Mouse (Mus musculus): ENCODE data around the gene Atp6v0a1. TPM values are rescaled to one million over a fixed set of nuclear protein-coding genes. Genes with fewer than 3 reads are reported as not detected.
"Not testable (repeated sequence)": the region's sequence is repeated elsewhere in the genome, so short reads cannot be mapped to it uniquely, and the experiment has no call there.

Gene Atp6v0a1
- total RNA-seq, 2 experiments from 2014 or later: 87.1 to 92.2 TPM

DNA sequence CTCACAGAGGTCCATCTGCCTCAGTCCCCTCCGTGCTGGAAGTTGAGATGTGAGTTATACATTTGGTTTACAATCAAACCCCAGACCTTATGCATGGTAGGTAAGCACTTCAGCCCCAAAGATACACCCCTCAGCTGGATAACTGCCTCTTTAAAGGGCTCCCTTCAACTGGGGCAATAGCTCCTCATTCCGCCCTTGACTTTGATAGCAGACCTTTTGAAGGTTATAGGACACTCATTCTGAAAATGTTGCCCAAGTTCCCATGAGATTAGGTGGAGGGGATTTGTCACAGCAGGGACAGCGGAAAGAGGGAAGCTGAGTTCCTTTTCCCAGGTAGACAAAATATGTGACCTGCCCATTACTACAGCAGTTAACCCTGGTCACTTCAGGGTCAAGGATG lies 28.0 kb upstream of the Atp6v0a1 start:
- DNase-seq: no peak

DNA sequence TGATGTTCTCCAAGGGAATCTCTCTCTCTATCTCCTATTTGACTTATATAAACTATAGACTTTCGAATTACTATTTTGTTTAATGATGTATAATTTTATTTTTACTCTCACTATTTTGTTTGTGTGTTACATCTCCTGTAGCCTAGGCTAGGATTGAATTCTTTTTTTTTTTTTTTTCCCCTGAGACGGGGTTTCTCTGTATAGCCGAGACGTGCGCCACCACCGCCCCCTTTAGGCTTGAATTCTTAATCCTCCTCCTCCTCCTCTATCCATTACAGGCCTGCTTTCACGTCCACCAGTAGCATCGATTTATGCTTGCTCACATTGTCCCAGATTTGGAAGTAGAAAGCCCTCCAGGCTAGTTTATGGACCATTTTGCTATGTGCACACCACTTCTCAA lies 27.2 kb upstream of the Atp6v0a1 start:
- DNase-seq: no peak

DNA sequence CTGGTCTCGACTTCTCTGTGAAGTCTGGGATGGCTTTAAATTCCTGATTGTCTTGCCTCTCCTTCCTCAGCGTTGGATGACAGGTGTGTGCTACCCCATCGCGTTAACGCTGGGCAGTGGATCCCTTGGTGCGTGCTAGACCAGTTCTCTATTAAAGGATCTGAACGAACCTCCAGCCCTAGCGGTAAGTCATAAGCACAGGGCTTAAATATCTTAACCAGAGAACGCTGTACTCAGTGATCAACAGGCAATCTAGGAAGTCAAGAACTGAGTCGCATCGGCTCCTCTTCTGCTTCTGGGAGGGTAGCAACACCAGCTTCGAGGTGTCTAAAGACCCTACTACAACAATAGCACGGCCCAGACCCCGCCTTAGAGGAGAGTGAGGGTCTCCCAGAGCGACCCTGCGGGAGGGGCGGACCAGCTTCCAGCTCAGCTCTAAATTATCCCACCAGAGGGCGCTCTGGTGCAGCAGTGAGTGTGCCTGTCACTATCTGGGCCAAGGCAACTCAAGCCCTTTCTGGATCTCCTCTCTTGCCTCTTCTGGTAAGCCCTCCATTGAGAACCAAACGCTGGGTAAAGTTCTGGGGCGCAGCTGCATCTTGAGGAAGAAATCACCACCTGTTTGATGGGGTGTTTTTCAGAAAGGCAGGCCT lies 26.0 kb upstream of the Atp6v0a1 start:
- peak; percentile 83 to 95 for DNase-seq

DNA sequence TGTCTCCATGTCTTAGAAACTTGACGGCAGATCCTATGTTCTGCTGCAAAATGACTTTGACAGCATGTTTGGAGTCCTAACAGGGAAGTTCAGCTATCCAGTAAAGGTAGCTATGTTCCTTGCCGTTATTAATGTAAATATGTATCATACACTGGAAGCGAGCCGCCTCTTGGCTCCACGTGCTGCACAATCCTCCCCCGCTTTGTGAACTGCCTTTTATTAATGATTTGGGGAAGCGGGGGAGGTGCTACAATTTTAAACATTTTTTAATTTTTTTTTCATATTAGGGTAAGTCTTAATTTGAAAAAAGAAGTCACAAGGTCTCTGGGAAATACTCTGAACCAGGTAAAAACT lies 25.5 kb upstream of the Atp6v0a1 start:
- DNase-seq: no peak

GRCm38 (mm10) chr11:100985607-100986006 lies 23.6 kb upstream of the Atp6v0a1 start:
- DNase-seq: no peak

DNA sequence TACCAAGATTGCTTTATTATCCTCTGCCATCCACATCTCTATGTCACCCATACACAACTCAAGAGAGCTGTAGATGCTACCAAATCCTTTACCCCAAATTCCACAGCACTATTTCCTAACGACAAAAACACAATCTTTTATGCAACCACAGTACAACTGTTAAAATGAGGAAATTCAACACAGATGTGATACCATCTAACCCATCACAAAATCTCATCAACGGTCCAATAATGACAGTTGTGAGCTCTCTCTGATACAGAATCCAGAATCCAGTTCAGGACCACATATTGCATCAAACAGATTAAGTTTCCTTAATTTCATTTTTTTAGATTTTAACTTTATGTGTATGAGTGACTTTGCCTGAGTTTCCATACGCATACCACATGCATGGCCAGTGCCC lies 20.6 kb upstream of the Atp6v0a1 start:
- DNase-seq: no peak

GRCm38 (mm10) chr11:100989666-100990065 lies 19.6 kb upstream of the Atp6v0a1 start:
- DNase-seq: no peak

GRCm38 (mm10) chr11:100991027-100991534 lies 18.2 kb upstream of the Atp6v0a1 start:
- no peak for DNase-seq

- no peak for DNase-seq
Measured at GRCm38 (mm10) chr11:100993437-100993836, 15.8 kb upstream of the Atp6v0a1 start.

DNA sequence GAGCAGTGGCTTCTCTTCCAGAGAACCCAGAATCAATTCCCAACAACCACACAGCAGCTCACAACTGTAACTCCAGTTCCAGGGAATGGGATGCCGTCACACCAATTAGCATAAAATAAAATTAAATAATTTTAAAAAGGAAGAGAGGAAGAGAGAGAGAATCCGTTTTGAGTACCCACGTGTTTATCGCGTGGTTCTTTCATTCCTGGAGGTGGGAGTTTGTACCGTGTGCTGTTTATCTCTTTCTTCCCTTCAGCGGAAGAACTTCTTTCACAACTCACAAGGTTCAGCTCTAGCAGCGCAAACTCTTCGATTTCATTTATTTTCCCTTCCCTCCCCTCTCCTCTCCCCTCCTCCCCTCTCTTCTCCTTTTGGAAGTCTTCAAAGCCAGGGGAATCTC lies 15.0 kb upstream of the Atp6v0a1 start:
- DNase-seq: no peak

DNA sequence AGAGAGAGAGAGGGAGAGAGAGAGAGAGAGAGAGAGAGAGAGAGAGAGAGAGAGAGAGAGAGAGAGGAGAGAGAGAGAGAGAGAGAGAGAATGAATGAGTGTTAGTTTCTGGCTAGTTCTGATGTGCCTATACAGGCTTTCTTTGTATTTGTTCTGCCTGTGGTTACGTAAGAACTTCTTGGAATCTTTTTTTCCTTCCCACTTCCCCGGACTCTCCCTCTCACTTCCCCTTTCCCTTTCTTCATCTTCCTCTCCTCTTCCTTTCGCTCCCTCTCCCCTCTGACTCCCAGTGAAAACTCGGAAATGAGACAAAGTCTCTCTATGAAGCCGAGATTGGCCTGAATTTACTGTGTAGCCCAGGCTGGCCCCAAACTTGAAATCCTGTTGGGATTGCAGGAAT lies 14.6 kb upstream of the Atp6v0a1 start:
- DNase-seq: no peak

GRCm38 (mm10) chr11:100996501-100996900 lies 12.8 kb upstream of the Atp6v0a1 start:
- no peak for DNase-seq

DNA sequence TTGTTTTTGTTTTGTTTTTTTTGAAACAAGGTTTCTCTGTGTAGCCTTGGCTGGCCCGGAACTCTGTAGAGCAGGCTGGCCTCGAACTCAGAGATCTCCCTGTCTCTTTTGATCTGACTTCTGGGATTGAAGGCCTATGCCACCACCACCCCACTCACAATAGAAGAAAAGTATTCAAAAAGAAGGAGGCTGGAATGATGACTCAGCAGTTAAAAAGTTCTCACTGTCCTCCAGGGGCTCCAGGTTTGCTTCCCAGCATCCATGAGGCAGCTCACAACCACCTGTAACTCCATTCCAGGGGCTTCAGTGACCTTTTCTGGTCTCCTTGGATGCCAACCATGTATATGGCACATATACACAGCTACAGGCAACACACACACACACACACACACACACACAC lies 10.4 kb upstream of the Atp6v0a1 start:
- no peak for DNase-seq

GRCm38 (mm10) chr11:100999254-100999653 lies 10.0 kb upstream of the Atp6v0a1 start:
- no peak for DNase-seq

DNA sequence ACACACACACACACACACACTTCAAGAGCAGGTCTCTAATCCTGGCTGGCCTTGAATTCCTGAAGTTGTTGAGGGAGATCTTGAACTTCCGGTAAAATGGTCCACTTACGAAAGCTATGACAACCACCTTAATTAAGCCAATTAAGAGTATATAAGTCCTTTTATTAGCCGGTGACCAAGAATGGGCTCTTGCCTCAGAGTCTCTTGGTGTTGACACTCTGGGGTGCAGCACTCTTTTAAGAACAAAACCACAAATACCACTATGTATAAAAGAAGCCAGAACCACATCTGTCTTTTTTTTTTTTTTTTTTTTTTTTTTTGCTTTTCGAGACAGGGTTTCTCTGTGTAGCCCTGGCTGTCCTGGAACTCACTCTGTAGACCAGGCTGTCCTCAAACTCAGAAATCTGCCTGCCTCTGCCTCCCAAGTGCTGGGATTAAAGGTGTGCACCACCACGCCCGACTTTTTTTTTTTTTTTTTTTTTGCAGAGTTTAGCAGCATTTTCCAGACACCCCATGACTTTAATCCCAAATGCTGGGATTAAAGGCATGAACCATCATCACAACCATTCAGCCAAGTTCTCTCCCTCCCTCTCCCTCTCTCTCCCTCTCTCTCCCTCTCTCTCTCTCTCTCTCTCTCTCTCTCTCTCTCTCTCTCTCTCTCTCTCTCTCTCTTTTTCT lies 7.2 kb upstream of the Atp6v0a1 start:
- DNase-seq: not testable (repeated sequence)

- DNase-seq: no peak
Measured at GRCm38 (mm10) chr11:101003025-101003685, 6.1 kb upstream of the Atp6v0a1 start.

- peak; percentile 73 to 85 for DNase-seq
Measured at GRCm38 (mm10) chr11:101008206-101009045, 826 bp upstream of the Atp6v0a1 start.

DNA sequence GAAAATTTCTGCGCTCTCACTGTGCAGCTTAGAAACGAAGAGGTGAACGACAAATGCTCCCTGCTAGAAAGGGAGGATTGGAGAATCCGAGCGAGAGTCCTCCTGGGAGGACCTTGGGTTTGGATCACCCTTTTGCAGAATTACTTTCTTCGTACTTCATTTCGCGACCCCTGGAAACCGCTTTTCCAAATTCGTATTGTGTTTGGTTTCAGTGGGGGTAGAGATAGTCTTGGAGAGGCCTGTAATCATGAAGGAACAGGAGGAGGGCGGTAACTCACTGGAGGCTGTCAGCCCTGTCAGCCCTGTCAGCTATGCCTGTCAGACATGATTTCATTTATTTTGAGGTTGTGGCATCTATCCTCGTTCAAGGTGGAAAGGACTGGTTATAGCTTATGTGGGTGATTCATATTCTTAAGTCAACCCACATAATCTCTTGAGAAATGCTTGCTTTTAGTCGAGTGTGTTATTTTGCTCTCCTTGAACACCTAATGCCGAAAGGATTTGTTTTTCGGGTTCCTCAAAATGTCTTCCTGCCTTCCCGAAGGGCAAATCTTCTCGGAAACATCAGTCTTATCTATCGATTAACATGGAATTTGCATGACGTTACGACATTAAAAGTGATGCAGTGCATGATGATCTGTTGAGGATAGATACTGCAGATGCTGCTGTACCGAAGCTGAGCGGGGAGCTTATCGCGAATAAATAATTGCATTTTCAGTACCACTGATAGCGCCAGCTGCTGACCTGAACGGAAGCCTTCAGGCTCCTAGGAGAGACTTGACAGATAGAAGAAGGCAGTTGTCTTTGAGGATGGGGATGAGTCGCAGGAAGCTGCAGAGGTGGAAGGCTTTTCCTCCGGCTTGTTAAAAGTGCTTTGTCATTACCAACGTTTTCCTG lies 884 bp downstream of the Atp6v0a1 start:
- DNase-seq: peak; percentile 22 to 55

DNA sequence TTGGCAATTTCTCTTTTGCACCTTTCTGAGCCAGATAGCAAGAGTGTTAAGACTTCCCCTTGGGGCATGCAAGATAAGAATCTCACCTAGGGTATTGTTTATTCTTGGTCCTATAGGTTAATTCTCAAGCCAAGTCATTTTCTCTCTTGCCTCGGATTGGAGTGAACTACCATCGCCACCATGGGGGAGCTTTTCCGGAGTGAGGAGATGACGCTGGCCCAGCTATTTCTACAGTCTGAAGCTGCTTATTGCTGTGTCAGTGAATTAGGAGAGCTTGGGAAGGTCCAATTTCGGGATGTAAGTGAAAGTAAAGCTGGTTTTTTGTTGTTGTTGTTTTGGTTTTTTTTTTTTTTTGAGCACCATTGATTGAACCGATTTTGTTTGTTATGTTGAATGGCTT lies 2.4 kb downstream of the Atp6v0a1 start:
- DNase-seq: no peak

DNA sequence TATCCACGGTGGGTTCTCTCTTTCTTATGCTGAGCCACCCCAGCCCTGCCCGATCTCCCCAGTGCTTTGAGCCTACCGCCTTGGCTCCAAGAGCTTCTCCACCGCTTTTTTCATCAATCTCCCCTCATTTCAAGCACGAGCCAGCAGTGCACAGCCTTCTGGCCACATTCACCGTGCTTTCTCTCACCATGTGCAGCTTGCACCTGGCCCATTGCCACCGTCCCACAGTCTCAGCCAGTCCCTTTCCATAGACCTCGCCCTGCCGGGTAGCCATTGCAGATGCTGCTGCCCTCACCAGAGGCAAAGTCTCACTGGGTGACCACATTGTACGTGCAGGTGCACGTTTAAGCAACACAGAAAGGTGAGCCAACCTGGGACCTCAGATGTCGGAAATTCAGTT lies 14.1 kb downstream of the Atp6v0a1 start:
- peak in 1 of 2 experiments; percentile 22 for DNase-seq

GRCm38 (mm10) chr11:101024001-101024400 lies 14.7 kb downstream of the Atp6v0a1 start:
- DNase-seq: no peak
